Mouse (Mus musculus) G1E (cell line): ENCODE data around the gene Nol10.

Source experiments
- CTCF ChIP-seq: IDR thresholded peaks from 2 replicates; pipeline ENCODE4 v1.5.1; 2012; ENCODE audit warnings: low read depth, low read length, inconsistent platforms, mixed read lengths
- GATA1 ChIP-seq: IDR thresholded peaks from 2 replicates; pipeline ENCODE4 v1.6.1; 2012; ENCODE audit warnings: borderline replicate concordance, low read length, inconsistent platforms, mixed read lengths

DNA sequence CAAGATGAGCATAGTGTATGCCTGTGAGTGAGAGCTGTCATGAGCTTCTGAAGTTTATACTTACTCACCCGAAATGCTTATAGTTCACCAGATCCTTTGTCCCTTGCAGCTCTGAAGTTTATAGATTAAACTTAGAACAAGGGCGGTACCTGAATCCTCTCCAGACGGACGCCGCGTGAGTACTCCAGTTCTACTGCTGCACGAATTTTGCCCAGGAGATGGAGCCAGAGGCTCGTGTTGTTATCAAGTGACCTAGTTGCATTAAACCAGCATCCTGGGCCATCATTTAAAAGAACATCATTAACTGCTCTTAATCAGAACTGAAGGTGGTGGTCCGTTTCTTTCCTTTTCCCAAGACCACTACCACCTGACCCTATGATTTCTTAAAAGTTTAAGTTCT, 10.7 kb downstream of the Nol10 start:
- TF ChIP-seq GATA1 (no peak), CTCF (no peak)
